Mouse (Mus musculus): ENCODE data around the gene Isy1. TPM values are rescaled to one million over a fixed set of nuclear protein-coding genes. Genes with fewer than 3 reads are reported as not detected.

Isy1 gene
- polyA plus RNA-seq, 1 experiment, result 21.9 TPM

GRCm38 (mm10) chr6:87806028-87806427 lies 32.6 kb downstream of the Isy1 start:
- 0 out of 2 replicates have a peak overlapping the region, but pooled peaks have one; percentile 16 for H3K27ac ChIP-seq (ENCODE audit: control insufficient read depth, insufficient read depth, low read depth, low read length, poor library complexity)
- WGBS, result 24% methylated on average over 2 of the region's 2 CpGs
- TF ChIP-seq CTCF (IDR thresholded peaks at IDR 0.05; ENCODE audit: control insufficient read depth, insufficient read depth, low read length), result 0 out of 2 replicates have a peak, but pooled peaks have one; percentile 21
- no peak for TF ChIP-seq POLR2A (IDR thresholded peaks at IDR 0.05; ENCODE audit: borderline replicate concordance, control insufficient read depth, low read depth, low read length)
- H3K4me1 ChIP-seq (ENCODE audit: control insufficient read depth, insufficient read depth, low read length), result peaks cover 12% of the 10 kb centered on the region; the same call in 1 of the 2 replicates
- no peak overlapping the region for H3K4me3 ChIP-seq (replicated peaks; ENCODE audit: control insufficient read depth, low read depth, low read length)

GRCm38 (mm10) chr6:87805448-87805847 lies 33.1 kb downstream of the Isy1 start:
- Histone ChIP-seq H3K27ac (ENCODE audit: control insufficient read depth, insufficient read depth, low read depth, low read length, poor library complexity) (peak overlapping the region; percentile 16; the same call in 1 of the 2 replicates), H3K4me1 (ENCODE audit: control insufficient read depth, insufficient read depth, low read length) (peaks cover 12% of the 10 kb centered on the region; the same call in 1 of the 2 replicates), H3K4me3 (replicated peaks; ENCODE audit: control insufficient read depth, low read depth, low read length) (no peak overlapping the region)
- 90% methylated on average over 7 of the region's 7 CpGs for WGBS
- TF ChIP-seq CTCF (IDR thresholded peaks at IDR 0.05; ENCODE audit: control insufficient read depth, insufficient read depth, low read length) (no peak), POLR2A (IDR thresholded peaks at IDR 0.05; ENCODE audit: borderline replicate concordance, control insufficient read depth, low read depth, low read length) (no peak)

DNA sequence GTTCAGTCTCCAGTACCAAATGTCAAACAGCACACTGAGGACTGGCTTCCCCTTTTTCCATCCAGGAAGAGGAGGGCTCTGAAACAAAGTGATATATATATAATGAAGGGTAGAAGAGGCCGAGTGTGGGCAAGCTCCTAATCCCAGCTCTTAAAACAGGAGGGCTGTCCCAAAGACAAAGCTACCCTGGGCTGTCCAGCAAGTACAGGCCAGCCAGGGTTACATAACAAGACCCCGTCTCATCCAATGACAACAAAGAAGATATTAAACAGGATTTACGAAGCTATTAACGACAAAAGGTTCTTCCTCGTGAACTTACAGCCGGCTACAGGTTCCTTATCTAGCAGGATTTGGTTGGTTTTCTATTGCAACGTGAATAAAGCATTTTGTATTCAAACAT lies 33.7 kb downstream of the Isy1 start:
- no peak overlapping the region for H3K27ac ChIP-seq (ENCODE audit: control insufficient read depth, insufficient read depth, low read depth, low read length, poor library complexity)
- H3K4me3 ChIP-seq (replicated peaks; ENCODE audit: control insufficient read depth, low read depth, low read length), result no peak overlapping the region
- WGBS, result 64% methylated on average over 7 of the region's 7 CpGs
- peaks cover 12% of the 10 kb centered on the region; the same call in 1 of the 2 replicates for H3K4me1 ChIP-seq (ENCODE audit: control insufficient read depth, insufficient read depth, low read length)
- TF ChIP-seq POLR2A (IDR thresholded peaks at IDR 0.05; ENCODE audit: borderline replicate concordance, control insufficient read depth, low read depth, low read length) (no peak), CTCF (IDR thresholded peaks at IDR 0.05; ENCODE audit: control insufficient read depth, insufficient read depth, low read length) (no peak)

DNA sequence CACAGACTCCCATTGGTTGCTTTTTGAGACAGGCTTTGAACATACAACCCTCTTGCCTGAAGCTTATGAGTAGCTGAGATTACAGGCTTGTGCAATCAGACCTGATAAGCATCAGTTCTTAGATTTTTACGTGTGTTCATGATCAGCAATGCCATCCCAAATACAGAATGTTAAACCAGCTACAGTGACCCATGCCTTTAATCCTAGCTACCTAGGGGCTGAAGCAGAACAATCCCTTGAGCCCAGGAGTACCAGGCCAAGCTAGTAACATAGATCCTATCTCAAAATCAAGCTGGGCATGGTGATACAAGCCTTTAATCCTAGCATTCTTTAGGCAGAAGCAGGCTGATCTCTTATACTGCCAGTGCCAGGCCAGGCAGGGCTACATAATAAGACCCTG lies 34.6 kb downstream of the Isy1 start:
- Histone ChIP-seq H3K4me3 (replicated peaks; ENCODE audit: control insufficient read depth, low read depth, low read length) (no peak overlapping the region), H3K4me1 (ENCODE audit: control insufficient read depth, insufficient read depth, low read length) (peaks cover 10% of the 10 kb centered on the region), H3K27ac (ENCODE audit: control insufficient read depth, insufficient read depth, low read depth, low read length, poor library complexity) (no peak overlapping the region)
- WGBS, result 58% methylated on average over 1 of the region's 1 CpGs
- TF ChIP-seq CTCF (IDR thresholded peaks at IDR 0.05; ENCODE audit: control insufficient read depth, insufficient read depth, low read length), result no peak

DNA sequence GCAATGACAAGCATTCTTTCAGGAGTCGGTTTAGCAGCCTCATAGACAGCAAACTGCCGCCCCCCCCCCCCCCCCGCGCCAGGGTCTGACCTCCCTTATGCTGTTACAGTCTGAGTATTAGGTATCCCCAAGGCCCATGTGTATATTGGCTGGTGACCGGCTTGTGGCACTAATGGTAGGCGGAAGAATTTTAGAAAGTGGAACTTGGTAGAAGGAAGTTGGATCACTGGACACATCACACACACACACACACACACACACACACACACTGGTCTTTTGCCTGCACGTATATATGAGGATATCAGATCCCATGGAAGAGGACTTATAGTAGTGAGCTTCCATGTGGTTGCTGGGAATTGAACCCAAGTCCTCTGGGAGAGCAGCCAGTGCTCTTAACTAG lies 36.1 kb downstream of the Isy1 start:
- 66% methylated on average over 7 of the region's 7 CpGs for WGBS
- no peak overlapping the region for H3K4me3 ChIP-seq (replicated peaks; ENCODE audit: control insufficient read depth, low read depth, low read length)
- TF ChIP-seq POLR2A (IDR thresholded peaks at IDR 0.05; ENCODE audit: borderline replicate concordance, control insufficient read depth, low read depth, low read length), result no peak
- no peak for TF ChIP-seq CTCF (IDR thresholded peaks at IDR 0.05; ENCODE audit: control insufficient read depth, insufficient read depth, low read length)
- no peak overlapping the region for H3K27ac ChIP-seq (ENCODE audit: control insufficient read depth, insufficient read depth, low read depth, low read length, poor library complexity)
- peaks cover 8% of the 10 kb centered on the region for H3K4me1 ChIP-seq (ENCODE audit: control insufficient read depth, insufficient read depth, low read length)

- WGBS, result 56% methylated on average over 6 of the region's 6 CpGs
- no peak overlapping the region for H3K4me3 ChIP-seq (replicated peaks; ENCODE audit: control insufficient read depth, low read depth, low read length)
- H3K4me1 ChIP-seq (ENCODE audit: control insufficient read depth, insufficient read depth, low read length), result peaks cover 2% of the 10 kb centered on the region
- no peak overlapping the region for H3K27ac ChIP-seq (ENCODE audit: control insufficient read depth, insufficient read depth, low read depth, low read length, poor library complexity)
- TF ChIP-seq POLR2A (IDR thresholded peaks at IDR 0.05; ENCODE audit: borderline replicate concordance, control insufficient read depth, low read depth, low read length) (no peak), CTCF (IDR thresholded peaks at IDR 0.05; ENCODE audit: control insufficient read depth, insufficient read depth, low read length) (no peak)
Measured at GRCm38 (mm10) chr6:87799576-87799975, 39.0 kb downstream of the Isy1 start.

- WGBS, result 58% methylated on average over 2 of the region's 2 CpGs
- Histone ChIP-seq H3K27ac (ENCODE audit: control insufficient read depth, insufficient read depth, low read depth, low read length, poor library complexity) (no peak overlapping the region), H3K4me1 (ENCODE audit: control insufficient read depth, insufficient read depth, low read length) (peaks cover 2% of the 10 kb centered on the region), H3K4me3 (replicated peaks; ENCODE audit: control insufficient read depth, low read depth, low read length) (no peak overlapping the region)
- TF ChIP-seq CTCF (IDR thresholded peaks at IDR 0.05; ENCODE audit: control insufficient read depth, insufficient read depth, low read length), result no peak
Measured at GRCm38 (mm10) chr6:87797321-87797720, 41.3 kb downstream of the Isy1 start.

GRCm38 (mm10) chr6:87796251-87796880 lies 42.2 kb downstream of the Isy1 start:
- Histone ChIP-seq H3K27ac (ENCODE audit: control insufficient read depth, insufficient read depth, low read depth, low read length, poor library complexity) (peak overlapping the region; percentile 9; the same call in 1 of the 2 replicates), H3K4me3 (replicated peaks; ENCODE audit: control insufficient read depth, low read depth, low read length) (no peak overlapping the region), H3K4me1 (ENCODE audit: control insufficient read depth, insufficient read depth, low read length) (peaks cover 4% of the 10 kb centered on the region)
- TF ChIP-seq CTCF (IDR thresholded peaks at IDR 0.05; ENCODE audit: control insufficient read depth, insufficient read depth, low read length) (no peak), POLR2A (IDR thresholded peaks at IDR 0.05; ENCODE audit: borderline replicate concordance, control insufficient read depth, low read depth, low read length) (no peak)
- WGBS, result 84% methylated on average over 6 of the region's 6 CpGs

All from bone marrow, adult 2 months (tissue).